Mouse (Mus musculus): Measurements from ENCODE around the gene 4933409G03Rik.
"Not testable (repeated sequence)": the region's sequence is repeated elsewhere in the genome, so short reads cannot be mapped to it uniquely, and the experiment has no call there.

Gene 4933409G03Rik

DNA sequence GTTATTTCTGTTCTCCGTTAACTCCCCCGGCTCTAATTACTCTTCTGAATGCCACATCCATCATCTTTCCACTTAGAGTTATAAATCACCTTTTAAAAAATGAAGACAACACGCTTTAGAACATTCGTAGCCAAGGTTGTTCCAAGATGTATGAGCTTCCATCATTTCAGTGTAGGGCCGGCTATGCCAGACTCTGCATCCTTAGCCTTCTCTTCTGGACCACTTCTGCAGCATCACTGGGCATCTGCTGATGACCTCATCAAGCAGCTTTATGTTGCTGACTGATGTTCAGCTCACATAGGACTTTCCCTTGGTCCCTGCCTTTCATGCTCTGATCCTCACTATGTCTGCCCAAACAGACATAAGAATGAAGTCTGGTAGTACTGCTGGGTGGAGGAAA lies at the start of gene 4933409G03Rik:
TSS of gene 4933409G03Rik (plus strand) at position 301 of the 400 bp plus-strand sequence.
- no peak for DNase-seq (ENCODE audit: low read depth, low spot score)

DNA sequence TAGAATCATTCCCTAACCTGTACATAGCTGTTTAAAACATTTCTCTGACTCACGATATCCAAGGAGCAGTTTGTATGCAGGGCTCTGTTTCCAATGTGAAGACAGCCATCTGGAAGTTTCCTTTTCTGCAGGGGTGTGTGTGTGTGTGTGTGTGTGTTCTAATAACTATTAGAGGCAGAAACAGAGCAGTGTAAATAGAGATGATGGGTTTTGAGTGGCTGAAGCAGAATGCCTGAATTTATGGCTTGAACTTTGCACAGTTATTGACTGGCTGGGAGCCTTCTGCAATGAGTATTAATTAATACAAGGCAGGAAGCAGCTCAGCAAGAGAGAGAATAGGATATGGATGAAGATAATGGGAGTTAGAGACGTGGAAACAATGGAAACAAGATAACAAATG lies 38.0 kb upstream of the 4933409G03Rik start:
- DNase-seq (ENCODE audit: low read depth, low spot score) = no peak

DNA sequence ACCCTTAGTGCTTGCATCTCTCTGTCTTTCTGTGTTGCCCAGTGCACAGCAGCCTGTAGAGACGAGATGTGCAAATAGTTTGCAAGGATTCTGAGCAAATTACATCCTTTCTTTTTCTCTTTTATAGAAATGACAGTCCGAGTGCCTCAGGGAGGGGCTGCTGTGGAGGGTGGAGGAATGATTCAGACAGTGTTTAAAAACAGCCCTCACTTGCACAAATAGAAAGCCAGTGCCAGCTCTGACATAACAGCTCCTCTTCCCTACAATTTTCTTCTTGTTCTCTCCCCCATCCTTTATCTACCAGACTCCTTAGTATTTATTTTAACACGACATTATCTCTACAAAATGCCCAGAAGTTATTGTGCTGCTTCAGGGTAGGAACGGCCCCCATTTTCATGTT lies 21.4 kb upstream of the 4933409G03Rik start:
- no peak for DNase-seq (ENCODE audit: low read depth, low spot score)

DNA sequence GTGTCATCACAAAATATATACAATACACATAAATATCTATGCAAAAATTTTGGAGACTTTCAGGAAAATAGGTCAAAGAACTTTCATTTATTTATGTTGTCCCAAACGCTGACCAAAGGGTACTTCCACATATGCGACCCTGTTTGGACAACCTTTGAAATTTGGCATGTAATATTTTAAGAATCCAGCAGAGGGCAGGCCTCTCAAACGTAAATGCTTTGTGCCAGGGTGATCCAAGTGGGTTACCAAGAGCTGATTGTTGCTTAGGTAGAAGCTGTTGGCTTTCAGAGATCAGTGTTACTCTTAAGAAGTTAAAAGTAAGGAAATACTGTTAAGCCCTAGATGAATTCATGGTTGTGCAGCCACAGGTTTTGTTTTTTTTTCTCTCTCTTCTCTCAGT lies 18.9 kb upstream of the 4933409G03Rik start:
- peak; percentile 22 for DNase-seq (ENCODE audit: low read depth, low spot score)

DNA sequence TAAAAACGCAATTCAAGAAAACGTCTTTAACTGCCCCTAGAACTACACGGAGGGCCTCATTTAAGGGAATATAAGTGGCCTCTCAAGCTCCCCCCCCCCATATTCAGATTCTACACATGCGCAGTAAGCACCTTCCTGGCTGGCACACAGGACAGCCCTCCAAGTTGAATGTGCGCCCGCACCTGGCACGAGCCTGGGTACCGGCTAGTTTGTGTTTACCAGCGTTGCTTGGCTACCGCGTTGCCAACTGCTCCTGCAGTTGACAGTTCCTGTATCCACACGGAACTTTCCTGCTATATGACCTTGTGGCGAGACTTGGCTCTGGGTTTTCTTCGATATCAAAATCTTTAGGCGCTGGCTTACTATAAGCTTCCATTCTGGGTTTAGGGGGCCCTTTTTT lies 13.9 kb upstream of the 4933409G03Rik start:
- DNase-seq (ENCODE audit: low read depth, low spot score) = no peak

DNA sequence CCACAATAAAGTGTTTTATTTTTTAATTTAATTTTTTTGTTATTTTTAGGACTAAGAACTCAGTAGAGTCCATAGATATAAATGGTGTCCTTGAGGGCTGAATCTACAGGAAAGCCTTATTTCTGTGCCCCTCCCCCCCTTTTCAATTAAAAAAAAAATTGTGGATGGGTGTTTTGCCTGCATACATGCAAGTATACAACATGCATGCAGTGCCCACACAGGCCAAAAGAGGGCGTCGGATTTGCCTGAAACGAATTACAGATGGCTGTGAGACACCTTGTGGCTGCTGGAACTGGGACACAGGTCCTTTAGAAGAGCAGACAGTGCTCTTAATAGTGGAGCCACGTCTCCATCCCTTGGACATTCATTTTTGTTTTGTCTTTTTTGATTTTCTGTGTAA lies 9.9 kb upstream of the 4933409G03Rik start:
- peak; percentile 41 for DNase-seq (ENCODE audit: low read depth, low spot score)

DNA sequence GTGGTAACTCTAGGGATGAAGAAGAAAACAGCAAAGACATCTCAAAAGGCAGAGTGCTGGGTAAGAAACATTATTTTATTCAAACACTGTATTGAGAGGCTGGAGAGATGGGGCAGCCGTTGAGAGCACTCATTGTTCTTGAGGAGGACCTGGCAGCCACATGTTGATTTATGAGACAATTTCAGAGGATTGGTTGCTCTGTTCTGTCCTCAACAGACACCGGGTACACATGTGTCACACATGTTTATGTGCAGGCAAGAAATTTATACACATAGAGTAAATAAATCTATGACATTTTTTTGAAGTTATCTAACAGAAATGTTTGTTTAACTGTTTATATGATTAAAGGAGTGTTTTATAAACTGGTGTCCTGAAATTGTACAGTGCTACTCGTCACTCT lies 10.6 kb downstream of the 4933409G03Rik start:
- DNase-seq (ENCODE audit: low read depth, low spot score) = no peak

DNA sequence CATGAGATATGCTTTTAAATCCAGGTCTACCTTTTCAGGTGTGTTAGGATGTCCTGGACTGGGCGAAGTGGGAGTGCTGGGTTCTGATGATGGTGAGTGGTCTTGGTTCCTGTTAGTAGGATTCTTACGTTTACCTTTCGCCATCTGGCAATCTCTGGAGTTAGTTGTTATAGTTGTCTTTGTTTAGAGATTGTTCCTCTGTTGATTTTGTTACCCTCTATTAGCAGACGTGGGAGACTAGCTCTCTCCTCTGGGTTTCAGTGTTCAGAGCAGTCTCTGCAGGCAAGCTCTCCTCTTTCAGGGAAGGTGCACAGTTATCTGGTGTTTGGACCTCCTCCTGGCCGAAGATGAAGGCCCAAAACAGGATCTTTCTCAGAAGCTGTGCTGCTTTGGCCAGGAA lies 74.0 kb downstream of the 4933409G03Rik start, which contains the start of gene 4932414N04Rik:
TSS of gene 4932414N04Rik (plus strand) at position 301 of the 400 bp plus-strand sequence.
- DNase-seq (ENCODE audit: low read depth, low spot score) = not testable (repeated sequence)
